Mouse (Mus musculus): Measurements from ENCODE around the gene Fezf1. TPM values are rescaled to one million over a fixed set of nuclear protein-coding genes. Genes with fewer than 3 reads are reported as not detected.

The Fezf1 gene
- not detected in 3 replicates for total RNA-seq (2017)

DNA sequence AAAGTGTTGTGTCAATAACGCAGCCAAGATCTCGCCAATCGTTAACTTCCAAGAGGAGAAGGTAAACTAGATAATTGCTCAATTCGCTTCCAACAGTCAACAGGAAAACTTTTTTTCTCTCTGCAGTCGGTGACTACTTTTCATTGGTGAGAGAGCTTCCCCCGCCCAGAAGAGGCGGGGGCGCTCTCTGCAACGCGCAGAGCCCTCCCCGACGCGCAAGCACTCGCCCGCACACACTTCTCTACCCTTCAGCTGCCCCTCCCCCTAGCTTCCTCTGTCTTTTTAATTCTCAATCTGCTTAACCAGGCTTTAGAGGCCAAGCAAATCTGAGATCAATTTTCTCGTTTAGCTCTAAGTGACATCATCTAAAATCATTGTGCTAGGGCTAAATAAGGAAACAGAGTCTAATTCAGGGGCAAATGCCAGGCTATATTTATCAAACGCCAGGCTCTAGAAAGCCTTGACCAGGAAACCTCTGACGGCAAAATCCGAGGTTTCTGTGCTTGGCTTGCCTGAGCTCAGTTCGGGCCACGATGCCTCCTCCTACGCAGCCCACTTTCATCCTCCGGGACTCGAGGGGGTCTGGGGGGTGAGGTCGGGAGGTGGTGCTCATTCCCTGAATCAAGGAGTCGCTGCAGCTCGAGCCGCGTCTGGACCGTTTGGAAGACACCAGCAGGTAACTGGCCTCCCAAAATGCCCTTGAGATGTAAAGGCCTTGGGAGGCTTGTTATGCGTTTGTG lies at the start of gene Fezf1:
Gene Fezf1, minus strand, starts transcription at position 50 of the 740 bp plus-strand sequence.
- ATAC-seq (replicated peaks; ENCODE audit: insufficient number of reproducible peaks, low FRiP score, low TSS enrichment, poor library complexity, severe bottlenecking), result no peak

GRCm38 (mm10) chr6:23294685-23295084 lies 46.5 kb upstream of the Fezf1 start:
- no peak for ATAC-seq (replicated peaks; ENCODE audit: insufficient number of reproducible peaks, low FRiP score, low TSS enrichment, poor library complexity, severe bottlenecking)

- ATAC-seq (replicated peaks; ENCODE audit: insufficient number of reproducible peaks, low FRiP score, low TSS enrichment, poor library complexity, severe bottlenecking), result no peak
Measured at GRCm38 (mm10) chr6:23288752-23289151, 40.6 kb upstream of the Fezf1 start.

GRCm38 (mm10) chr6:23281514-23281820 lies 33.3 kb upstream of the Fezf1 start:
- ATAC-seq (replicated peaks; ENCODE audit: insufficient number of reproducible peaks, low FRiP score, low TSS enrichment, poor library complexity, severe bottlenecking), result no peak

- ATAC-seq (replicated peaks; ENCODE audit: insufficient number of reproducible peaks, low FRiP score, low TSS enrichment, poor library complexity, severe bottlenecking), result no peak
Measured at GRCm38 (mm10) chr6:23280811-23281513, 32.8 kb upstream of the Fezf1 start.

DNA sequence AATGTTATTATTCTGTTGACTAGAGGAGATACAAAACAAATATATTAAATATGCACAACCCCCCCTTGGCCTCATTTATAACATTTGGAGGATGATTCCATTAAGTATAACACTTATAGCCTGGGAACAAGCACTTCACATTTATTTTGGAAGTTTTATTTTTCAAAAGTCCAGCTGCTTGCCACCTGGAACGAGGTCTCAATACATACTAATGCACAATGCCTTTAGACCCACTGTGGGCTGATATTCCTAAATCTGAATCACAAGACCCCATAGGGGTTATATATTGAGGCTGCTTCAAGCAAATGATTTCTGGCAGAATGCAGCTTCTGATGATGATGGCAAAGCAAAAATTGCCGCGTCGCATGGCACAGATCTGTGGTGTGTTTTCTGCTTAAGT lies 25.3 kb upstream of the Fezf1 start:
- ATAC-seq (replicated peaks; ENCODE audit: insufficient number of reproducible peaks, low FRiP score, low TSS enrichment, poor library complexity, severe bottlenecking), result no peak

DNA sequence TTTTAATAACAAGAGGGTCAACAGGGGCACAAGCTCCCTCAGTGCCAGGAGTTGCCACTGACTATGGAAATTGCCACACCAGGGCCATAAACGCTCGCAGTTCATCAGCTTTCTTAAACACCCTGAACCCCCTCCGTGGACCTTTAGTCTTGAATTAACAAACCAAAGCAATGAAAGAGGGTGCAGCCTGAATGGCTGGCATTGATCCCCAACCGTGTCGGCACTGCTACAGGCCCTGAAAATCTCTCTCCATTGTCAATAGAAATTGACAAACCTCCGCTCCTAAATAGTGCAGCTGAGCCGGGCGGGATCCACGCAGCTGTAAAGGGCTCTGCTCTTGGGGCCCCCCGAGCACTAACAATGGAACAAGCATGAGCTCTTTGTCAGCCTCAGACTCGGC lies 24.8 kb upstream of the Fezf1 start:
- ATAC-seq (replicated peaks; ENCODE audit: insufficient number of reproducible peaks, low FRiP score, low TSS enrichment, poor library complexity, severe bottlenecking), result no peak

DNA sequence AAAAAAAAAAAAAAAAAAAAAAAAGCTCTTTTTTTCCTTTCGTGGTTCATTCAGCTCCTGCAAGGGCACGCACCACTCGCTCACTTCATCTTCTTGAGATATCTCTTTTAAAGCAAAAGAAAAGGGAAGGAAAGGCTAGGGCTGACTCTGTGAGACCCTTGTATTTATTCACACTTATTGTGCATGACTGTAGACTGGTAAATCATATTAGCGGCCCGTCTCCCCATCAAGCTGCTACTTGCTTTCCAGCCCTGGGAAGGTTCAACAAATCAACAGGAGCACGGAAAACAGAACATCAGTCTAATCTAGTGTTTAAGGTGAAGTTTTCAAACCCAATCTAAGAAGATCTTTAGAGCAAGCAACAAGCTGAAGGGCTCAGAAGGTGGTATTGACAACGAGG lies 24.4 kb upstream of the Fezf1 start:
- no peak for ATAC-seq (replicated peaks; ENCODE audit: insufficient number of reproducible peaks, low FRiP score, low TSS enrichment, poor library complexity, severe bottlenecking)

GRCm38 (mm10) chr6:23260738-23261050 lies 12.5 kb upstream of the Fezf1 start:
- no peak for ATAC-seq (replicated peaks; ENCODE audit: insufficient number of reproducible peaks, low FRiP score, low TSS enrichment, poor library complexity, severe bottlenecking)

DNA sequence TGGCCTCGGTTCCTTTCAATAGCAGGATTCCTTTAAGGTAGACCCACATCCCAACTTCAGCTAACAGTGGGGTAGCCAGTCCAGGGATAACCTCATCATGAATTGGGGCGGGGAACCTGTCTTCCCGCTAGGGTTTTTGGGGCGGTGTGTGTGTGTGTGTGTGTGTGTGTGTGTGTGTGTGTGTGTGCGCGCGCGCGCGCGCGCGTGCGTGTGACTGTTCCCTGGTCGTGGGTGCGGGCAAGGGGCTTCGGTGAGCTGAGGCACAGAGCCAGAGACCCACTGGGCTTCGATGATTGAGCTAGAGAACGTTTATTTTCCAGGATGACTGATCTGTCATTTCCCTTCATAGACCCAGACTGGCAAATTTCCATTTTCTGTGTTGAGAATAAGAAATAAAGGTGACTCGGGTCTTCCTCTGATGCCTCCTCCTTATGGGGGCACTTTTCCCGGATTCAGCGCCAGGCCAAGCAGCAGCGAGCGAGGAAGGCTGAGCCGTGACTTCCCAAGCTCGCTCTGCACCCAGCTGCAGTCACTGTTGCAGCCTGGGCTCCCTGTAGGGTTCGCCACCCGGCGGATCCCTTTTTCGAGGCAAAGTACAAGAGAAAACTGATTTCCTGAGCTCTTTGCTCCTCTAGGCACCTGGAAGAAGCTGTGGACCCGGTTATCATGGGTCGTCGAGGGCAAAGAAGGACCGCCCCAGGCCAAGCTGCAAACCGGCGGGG lies 12.0 kb upstream of the Fezf1 start:
- no peak for ATAC-seq (replicated peaks; ENCODE audit: insufficient number of reproducible peaks, low FRiP score, low TSS enrichment, poor library complexity, severe bottlenecking)

DNA sequence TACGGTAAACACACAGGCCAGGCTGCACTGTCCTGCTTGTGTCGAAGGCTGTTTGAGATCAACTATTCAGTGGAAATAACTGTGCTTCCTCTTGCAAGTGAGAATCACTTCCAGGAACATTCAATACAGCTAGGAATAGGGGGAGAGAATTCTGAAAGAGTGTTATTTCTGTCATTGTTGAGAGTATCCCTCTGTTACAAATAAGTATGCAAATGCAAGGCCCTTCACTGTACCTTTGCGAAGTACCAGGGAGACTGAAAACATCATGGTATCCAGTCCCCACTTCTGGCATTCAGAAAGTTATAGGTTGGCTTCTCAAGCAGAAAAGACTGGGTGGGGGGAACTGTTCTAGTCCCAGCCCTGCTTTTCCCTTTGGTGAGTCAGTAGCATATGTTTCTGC lies 9.8 kb upstream of the Fezf1 start:
- no peak for ATAC-seq (replicated peaks; ENCODE audit: insufficient number of reproducible peaks, low FRiP score, low TSS enrichment, poor library complexity, severe bottlenecking)

DNA sequence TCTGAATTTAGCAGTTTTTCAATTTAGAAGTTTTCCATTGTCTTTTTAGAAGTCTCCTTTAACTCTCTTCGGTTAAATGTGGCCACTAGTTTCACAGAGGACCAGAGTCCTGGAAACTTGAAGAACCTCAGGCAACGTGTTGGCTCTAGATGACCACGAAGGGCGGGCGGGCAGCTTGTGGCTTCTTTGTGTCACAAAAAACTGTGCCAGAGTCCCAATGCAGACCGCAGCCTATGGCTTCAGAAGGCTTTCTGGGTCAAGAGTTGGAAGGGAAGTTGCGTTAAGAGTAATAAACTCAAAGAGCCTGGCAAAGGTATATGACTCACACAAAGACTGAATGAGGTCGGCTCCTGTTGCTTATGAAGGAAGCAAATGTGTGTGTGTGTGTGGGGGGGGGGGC lies 7.0 kb upstream of the Fezf1 start:
- ATAC-seq (replicated peaks; ENCODE audit: insufficient number of reproducible peaks, low FRiP score, low TSS enrichment, poor library complexity, severe bottlenecking), result no peak

DNA sequence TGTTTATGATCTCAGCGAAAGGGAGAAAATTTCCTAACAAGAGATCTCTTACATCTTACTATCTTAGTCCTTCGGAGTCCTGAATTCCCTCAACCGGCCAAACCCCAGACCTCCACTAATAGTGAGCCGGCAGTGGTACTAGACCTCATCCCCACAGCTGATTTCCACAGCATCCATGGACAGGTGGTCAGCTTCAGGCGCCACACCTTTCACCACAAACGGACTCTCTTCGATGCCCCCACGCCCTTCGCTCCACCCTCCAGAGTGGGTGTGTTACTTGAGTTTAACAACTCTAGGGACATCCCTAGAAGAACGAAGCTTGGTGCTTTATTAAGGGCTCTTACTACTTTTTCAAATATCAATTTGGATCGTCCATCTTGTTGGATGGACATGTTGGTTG lies 6.5 kb upstream of the Fezf1 start:
- no peak for ATAC-seq (replicated peaks; ENCODE audit: insufficient number of reproducible peaks, low FRiP score, low TSS enrichment, poor library complexity, severe bottlenecking)

GRCm38 (mm10) chr6:23253353-23254311 lies 5.5 kb upstream of the Fezf1 start:
- no peak for ATAC-seq (replicated peaks; ENCODE audit: insufficient number of reproducible peaks, low FRiP score, low TSS enrichment, poor library complexity, severe bottlenecking)

DNA sequence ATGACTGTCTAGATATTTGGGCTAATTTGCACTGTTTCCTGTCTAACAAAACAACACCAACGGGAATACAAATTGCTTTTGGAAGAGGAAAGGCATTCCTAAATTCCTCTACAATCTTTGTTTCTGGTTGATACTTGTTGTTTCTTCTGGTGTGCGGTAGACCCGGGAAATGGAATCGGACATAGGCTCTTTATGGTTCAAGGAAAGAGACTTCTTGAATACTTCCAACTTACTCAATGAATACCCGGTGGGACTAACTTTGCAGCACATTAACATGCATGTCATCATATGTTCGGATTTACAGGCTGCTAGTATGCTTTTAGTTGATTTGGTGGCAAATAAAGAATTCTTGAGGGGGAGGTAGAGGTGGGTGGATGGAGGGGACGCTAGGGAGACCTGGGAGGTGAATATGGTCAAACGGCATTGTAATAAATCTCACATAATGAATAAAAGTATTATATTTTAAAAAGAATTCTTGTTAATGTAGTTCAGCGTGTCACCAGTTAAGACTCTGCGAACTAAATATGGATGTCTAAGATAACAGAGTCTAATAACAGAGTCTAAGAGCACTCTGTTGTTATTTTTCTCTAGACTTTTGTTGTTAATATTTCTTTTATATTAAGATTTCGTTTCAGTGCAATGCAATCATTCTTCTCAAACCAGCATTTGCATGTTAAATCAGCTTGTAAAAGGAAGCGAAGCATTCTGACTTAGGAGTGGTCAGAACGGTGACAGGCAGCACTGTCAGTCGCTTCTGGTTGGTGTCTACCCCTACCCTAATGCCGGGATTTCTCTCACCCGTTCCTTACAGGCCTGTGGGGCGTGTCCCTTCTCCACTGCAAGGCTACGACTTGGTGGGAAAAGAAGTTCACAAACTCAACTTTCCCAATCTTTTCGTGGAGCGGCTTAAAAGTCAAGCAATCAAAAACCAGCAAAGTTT lies 4.3 kb upstream of the Fezf1 start:
- ATAC-seq (replicated peaks; ENCODE audit: insufficient number of reproducible peaks, low FRiP score, low TSS enrichment, poor library complexity, severe bottlenecking), result no peak

GRCm38 (mm10) chr6:23251431-23251830 lies 3.3 kb upstream of the Fezf1 start:
- no peak for ATAC-seq (replicated peaks; ENCODE audit: insufficient number of reproducible peaks, low FRiP score, low TSS enrichment, poor library complexity, severe bottlenecking)

DNA sequence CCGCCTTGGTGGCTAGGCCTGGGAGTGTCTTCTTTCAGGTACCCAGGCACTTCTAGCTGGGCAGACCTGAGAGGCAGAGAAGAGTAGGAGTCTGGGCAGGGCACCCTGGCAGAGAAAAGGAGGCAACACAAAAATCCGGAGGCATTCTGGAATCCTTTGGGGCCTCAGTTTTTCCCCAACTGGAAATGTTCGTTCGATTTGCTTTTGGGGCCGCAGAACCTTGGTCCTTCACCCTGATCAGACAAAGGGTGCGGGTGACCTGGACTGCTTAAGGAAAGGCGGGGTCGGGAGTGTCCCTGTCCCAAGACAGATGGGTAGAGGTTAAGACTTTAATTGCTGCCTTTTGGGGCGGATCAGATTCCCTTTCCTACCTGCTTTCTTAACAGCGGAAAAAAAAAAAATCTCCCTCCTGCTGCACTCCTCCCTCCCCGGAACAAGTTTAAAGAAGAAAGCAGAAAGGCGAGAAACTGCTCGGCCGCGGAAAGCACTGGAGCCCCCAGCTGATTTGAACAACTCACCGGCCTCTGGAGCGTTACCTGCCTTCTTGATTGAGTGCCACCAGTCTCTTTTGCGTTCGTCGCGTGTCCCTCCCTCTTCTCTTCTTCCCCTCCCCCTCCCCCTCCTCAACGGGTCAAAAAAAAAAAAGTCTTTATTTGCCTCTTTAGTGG lies 2.3 kb upstream of the Fezf1 start:
- ATAC-seq (replicated peaks; ENCODE audit: insufficient number of reproducible peaks, low FRiP score, low TSS enrichment, poor library complexity, severe bottlenecking), result no peak

Data from monocyte, adult 5-6 weeks (primary cell).